Mouse (Mus musculus) liver, adult 2 months (tissue): Measurements from ENCODE around the gene H2afy. TPM values are rescaled to one million over a fixed set of nuclear protein-coding genes. Genes with fewer than 3 reads are reported as not detected.

Source experiments
- DNase-seq: peaks from one replicate; pipeline ENCODE4 v3.0.0-alpha.2; 2011; ENCODE audit warnings: low read depth, low spot score; ENCODE audit errors: extremely low read depth
- H3K27ac ChIP-seq: fragments of 200-500 bp; replicated peaks from 2 replicates; pipeline ENCODE4 v1.5.1; 2012; ENCODE audit warnings: low read depth, mild to moderate bottlenecking, control low read depth, inconsistent platforms, low read length; ENCODE audit not compliant: insufficient read depth
- H3K27me3 ChIP-seq: fragments of 200-500 bp; 2 replicates; pipeline ENCODE4 v1.6.1; 2012; ENCODE audit warnings: mild to moderate bottlenecking, moderate library complexity, low read length, inconsistent platforms; ENCODE audit not compliant: control insufficient read depth, insufficient read depth
- H3K36me3 ChIP-seq: fragments of 200-500 bp; 2 replicates; pipeline ENCODE4 v1.6.1; 2012; ENCODE audit warnings: low read length, inconsistent platforms; ENCODE audit not compliant: control insufficient read depth, insufficient read depth
- H3K4me1 ChIP-seq: fragments of 200-500 bp; 2 replicates; pipeline ENCODE4 v1.6.1; 2011; ENCODE audit warnings: low read length; ENCODE audit not compliant: control insufficient read depth, insufficient read depth
- H3K4me3 ChIP-seq: fragments of 200-500 bp; 2 replicates; pipeline ENCODE4 v1.5.1; 2011; ENCODE audit warnings: low read depth, mild to moderate bottlenecking, control low read depth, low read length, moderate library complexity; ENCODE audit not compliant: insufficient read depth
- H3K79me2 ChIP-seq: fragments of 200-500 bp; 2 replicates; pipeline ENCODE4 v1.6.1; 2012; ENCODE audit warnings: inconsistent platforms, mild to moderate bottlenecking, low read length, moderate library complexity; ENCODE audit not compliant: control insufficient read depth, insufficient read depth
- H3K9ac ChIP-seq: fragments of 200-500 bp; 2 replicates; pipeline ENCODE4 v1.6.1; 2012; ENCODE audit warnings: low read depth, mild to moderate bottlenecking, control low read depth, inconsistent platforms, low read length
- CTCF ChIP-seq: fragments of 200-500 bp; IDR thresholded peaks from 2 replicates; pipeline ENCODE4 v1.5.1; 2011; ENCODE audit warnings: low read depth, low read length, control low read depth
- POLR2A ChIP-seq: fragments of 200-500 bp; IDR thresholded peaks from 2 replicates; pipeline ENCODE4 v1.6.1; 2011; ENCODE audit warnings: low read length, control low read depth; ENCODE audit not compliant: insufficient read depth; ENCODE audit errors: extremely low read depth
- WGBS: fragments of 180-500 bp; shearing (Covaris S2); methylation state at CpG from one replicate; pipeline ENCODE4 v1.1.7; 2018; 5-methylcytosine and 5-hydroxymethylcytosine counted together
- polyA plus RNA-seq: library from polyadenylated mRNA; depleted of rRNA; stranded (reverse); fragments of >200 nt; gene quantifications from 2 replicates; pipeline ENCODE4 v1.2.3, GENCODE M21; 2012
- total RNA-seq: library from RNA; depleted of rRNA; stranded (reverse); fragments of >200 nt; gene quantifications from 2 replicates; pipeline ENCODE4 v1.2.3, GENCODE M21; 2014

Gene H2afy
- total and polyA plus RNA-seq, 2 experiments: 52.7 to 65.9 TPM

DNA sequence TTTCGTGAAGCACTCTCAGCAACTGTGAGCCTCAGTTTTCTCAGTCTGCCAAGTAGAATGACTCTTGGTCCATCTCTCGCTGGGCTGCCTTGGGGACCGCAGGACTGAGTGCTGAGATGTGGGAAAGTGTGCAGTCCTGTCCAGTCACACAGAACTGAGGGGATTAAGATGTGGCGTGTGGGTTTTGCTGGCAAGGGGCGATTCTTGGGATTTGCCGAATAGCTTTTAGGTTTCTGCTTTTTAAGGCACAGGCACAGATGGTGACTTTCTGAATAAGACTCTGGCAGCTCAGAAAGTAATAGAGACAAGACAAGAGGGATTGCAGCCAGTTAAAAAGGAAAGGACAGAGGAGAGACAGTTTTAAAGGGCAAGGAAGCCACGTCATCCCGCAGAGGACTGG lies 78.4 kb downstream of the H2afy start:
- Histone ChIP-seq H3K27me3 (no peaks in the 10 kb centered on the region), H3K9ac (no peak overlapping the region), H3K36me3 (no peaks in the 10 kb centered on the region), H3K4me1 (no peaks in the 10 kb centered on the region), H3K27ac (no peak overlapping the region), H3K79me2 (no peaks in the 10 kb centered on the region), H3K4me3 (no peak overlapping the region)
- TF ChIP-seq POLR2A (no peak), CTCF (no peak)
- WGBS: 90% methylated on average over 8 of the region's 8 CpGs
- no peak for DNase-seq

DNA sequence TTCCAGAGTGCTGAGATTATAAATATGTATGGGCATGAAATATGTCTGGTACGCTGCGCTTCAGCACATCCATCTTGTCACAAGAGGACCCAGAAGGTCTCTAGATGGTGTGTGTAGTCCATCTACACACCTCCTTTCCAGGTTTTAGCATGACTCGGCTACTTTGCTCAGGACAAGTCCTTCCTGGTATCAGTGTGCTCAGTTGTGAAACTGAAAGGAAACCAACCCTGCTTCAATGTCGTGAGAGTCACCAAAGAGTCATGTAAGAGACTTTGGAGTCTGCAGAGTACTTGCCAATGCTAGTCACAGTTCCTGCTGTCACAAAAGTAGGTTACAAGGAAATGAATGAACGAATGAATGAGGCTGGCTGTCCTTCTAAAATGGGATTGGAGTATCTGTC lies 80.4 kb downstream of the H2afy start:
- H3K4me3 ChIP-seq: no peak overlapping the region
- no peak overlapping the region for H3K9ac ChIP-seq
- TF ChIP-seq CTCF (no peak), POLR2A (no peak)
- no peaks in the 10 kb centered on the region for H3K79me2 ChIP-seq
- no peak for DNase-seq
- H3K27ac ChIP-seq: no peak overlapping the region
- no peaks in the 10 kb centered on the region for H3K36me3 ChIP-seq
- H3K27me3 ChIP-seq: no peaks in the 10 kb centered on the region
- no peaks in the 10 kb centered on the region; the same call in none of the 2 replicates for H3K4me1 ChIP-seq
- WGBS: 64% methylated on average over 5 of the region's 5 CpGs

DNA sequence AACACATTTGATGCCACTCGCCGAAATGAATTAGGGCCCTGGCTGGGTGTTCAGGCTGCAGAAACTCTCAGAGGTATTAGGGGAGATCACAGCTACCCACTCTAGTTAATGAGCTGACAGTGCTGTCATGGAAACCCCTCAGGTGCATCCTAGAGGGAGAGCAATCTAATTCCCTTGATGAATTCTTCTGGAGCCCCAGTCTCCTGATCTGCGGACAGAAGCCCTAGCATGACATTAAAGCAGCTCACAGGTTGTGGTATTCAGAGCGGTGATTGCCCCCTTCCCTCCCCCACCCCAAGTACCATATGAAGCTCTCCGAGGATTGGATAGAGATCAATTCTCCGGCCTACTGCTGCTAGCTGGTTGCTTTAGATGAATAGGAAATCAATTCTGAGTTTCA lies 82.1 kb downstream of the H2afy start:
- no peaks in the 10 kb centered on the region for H3K36me3 ChIP-seq
- no peak overlapping the region for H3K4me3 ChIP-seq
- no peak overlapping the region for H3K9ac ChIP-seq
- H3K4me1 ChIP-seq: no peaks in the 10 kb centered on the region; the same call in none of the 2 replicates
- no peak overlapping the region for H3K27ac ChIP-seq
- no peaks in the 10 kb centered on the region for H3K79me2 ChIP-seq
- 81% methylated on average over 6 of the region's 6 CpGs for WGBS
- DNase-seq: no peak
- no peaks in the 10 kb centered on the region for H3K27me3 ChIP-seq
- TF ChIP-seq POLR2A: no peak
- TF ChIP-seq CTCF: no peak

DNA sequence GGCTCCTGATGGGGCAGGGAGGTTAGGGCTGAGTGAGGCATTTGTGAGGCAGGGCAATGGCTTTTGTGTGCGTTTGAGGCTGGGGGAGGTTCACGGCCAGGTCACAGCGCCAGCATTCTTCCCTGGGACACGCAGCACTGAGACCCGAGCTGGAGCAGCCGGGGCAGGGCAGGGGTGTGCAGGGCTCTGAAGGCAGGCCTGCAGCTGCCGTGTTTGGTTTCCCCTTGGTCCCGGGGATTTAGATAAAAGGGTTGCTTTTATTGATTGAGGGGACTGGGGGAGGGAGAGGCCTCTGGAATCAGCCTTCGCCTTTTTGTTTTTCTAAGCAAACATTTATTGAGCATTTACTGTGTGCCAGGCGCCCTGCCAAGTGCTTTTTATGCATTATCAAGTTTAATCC lies 83.4 kb downstream of the H2afy start:
- Histone ChIP-seq H3K27ac (no peak overlapping the region), H3K4me1 (no peaks in the 10 kb centered on the region; the same call in none of the 2 replicates), H3K27me3 (no peaks in the 10 kb centered on the region), H3K9ac (no peak overlapping the region), H3K79me2 (no peaks in the 10 kb centered on the region), H3K36me3 (no peaks in the 10 kb centered on the region), H3K4me3 (no peak overlapping the region)
- WGBS: 21% methylated on average over 10 of the region's 10 CpGs
- no peak for TF ChIP-seq POLR2A
- no peak for DNase-seq

DNA sequence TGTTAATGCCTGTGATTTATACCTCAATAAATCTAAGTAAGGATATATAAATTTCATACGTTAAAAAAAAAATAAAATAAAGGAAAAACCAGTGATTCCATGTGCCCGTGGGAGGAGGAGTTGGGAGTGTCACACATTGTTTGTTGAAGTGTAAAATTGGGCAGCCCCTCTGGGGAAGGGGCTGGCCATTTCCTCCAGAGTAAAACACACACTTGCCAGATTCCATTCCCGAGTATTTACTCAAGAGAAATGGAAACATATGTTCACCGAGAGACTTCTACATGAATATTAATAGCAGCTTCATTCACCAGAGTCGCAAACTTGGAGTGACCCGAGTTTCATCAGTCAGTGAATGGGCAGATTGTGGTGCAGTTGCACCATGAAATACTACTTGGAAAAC lies 85.9 kb downstream of the H2afy start:
- no peak overlapping the region for H3K4me3 ChIP-seq
- 77% methylated on average over 6 of the region's 6 CpGs for WGBS
- H3K27me3 ChIP-seq: no peaks in the 10 kb centered on the region
- no peaks in the 10 kb centered on the region; the same call in none of the 2 replicates for H3K4me1 ChIP-seq
- H3K36me3 ChIP-seq: no peaks in the 10 kb centered on the region
- TF ChIP-seq CTCF (no peak), POLR2A (no peak)
- H3K27ac ChIP-seq: no peak overlapping the region
- DNase-seq: no peak
- no peaks in the 10 kb centered on the region for H3K79me2 ChIP-seq
- H3K9ac ChIP-seq: no peak overlapping the region

DNA sequence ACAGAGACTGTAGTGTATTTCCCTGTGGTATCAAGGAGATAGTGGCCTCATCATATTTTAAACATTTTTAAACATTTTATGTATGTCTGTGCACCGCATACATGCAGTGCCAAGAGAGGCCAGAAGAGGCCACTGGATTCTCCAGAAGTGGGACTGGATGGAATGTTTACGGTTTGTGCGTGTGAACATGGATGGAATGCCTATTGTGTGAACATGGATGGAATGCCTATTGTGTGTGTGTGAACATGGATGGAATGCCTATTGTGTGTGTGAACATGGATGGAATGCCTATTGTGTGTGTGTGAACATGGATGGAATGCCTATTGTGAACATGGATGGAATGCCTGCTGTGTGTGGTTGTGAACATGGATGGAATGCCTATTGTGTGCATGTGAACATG lies 93.9 kb downstream of the H2afy start:
- H3K4me3 ChIP-seq: no peak overlapping the region
- H3K27ac ChIP-seq: no peak overlapping the region
- 86% methylated on average over 3 of the region's 3 CpGs for WGBS
- H3K79me2 ChIP-seq: no peaks in the 10 kb centered on the region
- TF ChIP-seq POLR2A: no peak
- TF ChIP-seq CTCF: no peak
- H3K4me1 ChIP-seq: no peaks in the 10 kb centered on the region
- H3K9ac ChIP-seq: no peak overlapping the region
- H3K36me3 ChIP-seq: no peaks in the 10 kb centered on the region
- DNase-seq: no peak
- H3K27me3 ChIP-seq: no peaks in the 10 kb centered on the region
